Mouse (Mus musculus): ENCODE measurements around the gene Tnrc6c. TPM values are rescaled to one million over a fixed set of nuclear protein-coding genes. Genes with fewer than 3 reads are reported as not detected.
A peak's percentile ranks its signal among the peaks of the same experiment; 100 is the strongest.
"Not testable (repeated sequence)": the region's sequence is repeated elsewhere in the genome, so short reads cannot be mapped to it uniquely, and the experiment has no call there.

Gene Tnrc6c
- polyA plus RNA-seq, 1 experiment = 24.8 TPM

GRCm38 (mm10) chr11:117780582-117781111, 126.6 kb downstream of the Tnrc6c start:
- H3K4me1 ChIP-seq (ENCODE audit: control insufficient read depth, insufficient read depth, low read length) = peaks cover 5% of the 10 kb centered on the region; the same call in 1 of the 2 replicates

GRCm38 (mm10) chr11:117781199-117781821, 127.2 kb downstream of the Tnrc6c start:
- peaks cover 5% of the 10 kb centered on the region; the same call in 1 of the 2 replicates for H3K4me1 ChIP-seq (ENCODE audit: control insufficient read depth, insufficient read depth, low read length)
- H3K4me3 ChIP-seq (ENCODE audit: insufficient read depth, low read length) = 0 out of 2 replicates have a peak overlapping the region, but pooled peaks have one; percentile 3
- H3K27ac ChIP-seq (ENCODE audit: insufficient read depth, low read length) = peak overlapping the region; percentile 61
- TF ChIP-seq CTCF (IDR thresholded peaks at IDR 0.05; ENCODE audit: borderline replicate concordance, insufficient read depth, low read length) (no peak), POLR2A (IDR thresholded peaks at IDR 0.05; ENCODE audit: low read depth, low read length) (no peak)

More at GRCm38 (mm10) chr11:117780582-117781111, 126.6 kb downstream of the Tnrc6c start:
- TF ChIP-seq CTCF (IDR thresholded peaks at IDR 0.05; ENCODE audit: borderline replicate concordance, insufficient read depth, low read length) (no peak), POLR2A (IDR thresholded peaks at IDR 0.05; ENCODE audit: low read depth, low read length) (peak; percentile 40)
- peak overlapping the region; percentile 52 for H3K4me3 ChIP-seq (ENCODE audit: insufficient read depth, low read length)
- H3K27ac ChIP-seq (ENCODE audit: insufficient read depth, low read length) = peak overlapping the region; percentile 62

GRCm38 (mm10) chr11:117781993-117782704, 128.1 kb downstream of the Tnrc6c start, which contains the start of the genes Tmc8 and Tmc6:
TSS of gene Tmc8 (plus strand) at chr11:117782076.
TSS of gene Tmc6 (minus strand) at chr11:117782198.
- no peak for TF ChIP-seq POLR2A (IDR thresholded peaks at IDR 0.05; ENCODE audit: low read depth, low read length)
- no peak for TF ChIP-seq CTCF (IDR thresholded peaks at IDR 0.05; ENCODE audit: borderline replicate concordance, insufficient read depth, low read length)
- Histone ChIP-seq H3K4me1 (ENCODE audit: control insufficient read depth, insufficient read depth, low read length) (peaks cover 5% of the 10 kb centered on the region; the same call in 1 of the 2 replicates), H3K27ac (ENCODE audit: insufficient read depth, low read length) (peak within 1 kb of the TSS; percentile 61), H3K4me3 (ENCODE audit: insufficient read depth, low read length) (0 out of 2 replicates have a peak within 1 kb of the TSS, but pooled peaks have one; percentile 3)

GRCm38 (mm10) chr11:117782705-117783034, 128.6 kb downstream of the Tnrc6c start:
- peaks cover 5% of the 10 kb centered on the region; the same call in 1 of the 2 replicates for H3K4me1 ChIP-seq (ENCODE audit: control insufficient read depth, insufficient read depth, low read length)

GRCm38 (mm10) chr11:117783089-117783488, 129.0 kb downstream of the Tnrc6c start:
- Histone ChIP-seq H3K27ac (ENCODE audit: insufficient read depth, low read length) (no peak overlapping the region), H3K4me1 (ENCODE audit: control insufficient read depth, insufficient read depth, low read length) (peaks cover 5% of the 10 kb centered on the region; the same call in 1 of the 2 replicates), H3K4me3 (ENCODE audit: insufficient read depth, low read length) (no peak overlapping the region)
- TF ChIP-seq POLR2A (IDR thresholded peaks at IDR 0.05; ENCODE audit: low read depth, low read length) (no peak), CTCF (IDR thresholded peaks at IDR 0.05; ENCODE audit: borderline replicate concordance, insufficient read depth, low read length) (0 out of 2 replicates have a peak, but pooled peaks have one; percentile 14)

More at GRCm38 (mm10) chr11:117782705-117783034, 128.6 kb downstream of the Tnrc6c start:
- TF ChIP-seq POLR2A (IDR thresholded peaks at IDR 0.05; ENCODE audit: low read depth, low read length) (no peak), CTCF (IDR thresholded peaks at IDR 0.05; ENCODE audit: borderline replicate concordance, insufficient read depth, low read length) (no peak)
- Histone ChIP-seq H3K27ac (ENCODE audit: insufficient read depth, low read length) (no peak overlapping the region), H3K4me3 (ENCODE audit: insufficient read depth, low read length) (no peak overlapping the region)

GRCm38 (mm10) chr11:117783683-117784309, 129.7 kb downstream of the Tnrc6c start:
- Histone ChIP-seq H3K4me1 (ENCODE audit: control insufficient read depth, insufficient read depth, low read length) (peaks cover 5% of the 10 kb centered on the region; the same call in 1 of the 2 replicates), H3K4me3 (ENCODE audit: insufficient read depth, low read length) (no peak overlapping the region), H3K27ac (ENCODE audit: insufficient read depth, low read length) (no peak overlapping the region)
- no peak for TF ChIP-seq POLR2A (IDR thresholded peaks at IDR 0.05; ENCODE audit: low read depth, low read length)
- no peak for TF ChIP-seq CTCF (IDR thresholded peaks at IDR 0.05; ENCODE audit: borderline replicate concordance, insufficient read depth, low read length)

GRCm38 (mm10) chr11:117786294-117786693, 132.2 kb downstream of the Tnrc6c start:
- Histone ChIP-seq H3K4me3 (ENCODE audit: insufficient read depth, low read length) (no peak overlapping the region), H3K27ac (ENCODE audit: insufficient read depth, low read length) (no peak overlapping the region), H3K4me1 (ENCODE audit: control insufficient read depth, insufficient read depth, low read length) (no peaks in the 10 kb centered on the region)
- TF ChIP-seq CTCF (IDR thresholded peaks at IDR 0.05; ENCODE audit: borderline replicate concordance, insufficient read depth, low read length) (peak; percentile 73; the same call in 1 of the 2 replicates), POLR2A (IDR thresholded peaks at IDR 0.05; ENCODE audit: low read depth, low read length) (no peak)

GRCm38 (mm10) chr11:117788481-117788880, 134.4 kb downstream of the Tnrc6c start:
- H3K27ac ChIP-seq (ENCODE audit: insufficient read depth, low read length); H3K4me3 ChIP-seq (ENCODE audit: insufficient read depth, low read length); H3K4me1 ChIP-seq (ENCODE audit: control insufficient read depth, insufficient read depth, low read length): not testable (repeated sequence)

GRCm38 (mm10) chr11:117790286-117790685, 136.2 kb downstream of the Tnrc6c start:
- H3K27ac ChIP-seq (ENCODE audit: insufficient read depth, low read length) = no peak overlapping the region
- TF ChIP-seq CTCF (IDR thresholded peaks at IDR 0.05; ENCODE audit: borderline replicate concordance, insufficient read depth, low read length) (peak; percentile 73; the same call in 1 of the 2 replicates), POLR2A (IDR thresholded peaks at IDR 0.05; ENCODE audit: low read depth, low read length) (no peak)

More at GRCm38 (mm10) chr11:117790286-117790685, 136.2 kb downstream of the Tnrc6c start:
- H3K4me1 ChIP-seq (ENCODE audit: control insufficient read depth, insufficient read depth, low read length) = no peaks in the 10 kb centered on the region
- no peak overlapping the region for H3K4me3 ChIP-seq (ENCODE audit: insufficient read depth, low read length)

Measured in embryonic fibroblast, embryonic 13.5 days (primary cell).